Mouse (Mus musculus) heart, adult 2 months (tissue): ENCODE data around the gene Olfr670.

Experiments used
- CTCF ChIP-seq: fragments of 200-600 bp; IDR thresholded peaks from 2 replicates; pipeline ENCODE4 v1.8.1; 2022; ENCODE audit warnings: antibody characterized with exemption, mild to moderate bottlenecking, moderate library complexity
- EP300 ChIP-seq: fragments of 200-500 bp; IDR thresholded peaks from 2 replicates; pipeline ENCODE4 v1.6.1; 2011; ENCODE audit warnings: low read depth, low read length, control low read depth; ENCODE audit not compliant: insufficient read depth

DNA sequence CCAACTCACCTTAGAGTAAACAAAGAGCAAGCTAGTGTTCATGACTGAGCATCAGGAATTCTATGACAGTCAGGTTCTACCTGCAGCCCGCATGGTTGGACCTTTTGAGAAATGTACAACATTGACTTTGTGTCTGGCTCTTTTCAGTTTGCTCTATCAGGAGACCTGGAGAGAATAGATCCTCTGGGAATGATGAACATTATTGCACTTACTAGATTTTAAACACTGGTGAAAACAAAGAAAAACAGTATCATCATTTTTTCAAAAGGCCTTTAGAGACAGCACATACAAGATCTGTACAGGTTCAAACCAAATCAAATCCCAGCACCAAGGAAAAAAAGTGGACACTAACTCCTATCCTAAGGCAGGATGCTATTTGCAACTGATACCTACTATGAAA is 41.0 kb downstream of the Olfr670 start, which contains the start of gene Olfr667:
- TF ChIP-seq CTCF, result no peak
- no peak for TF ChIP-seq EP300
